Mouse (Mus musculus) G1E (cell line): ENCODE results near the gene D17Wsu92e. TPM values are rescaled to one million over a fixed set of nuclear protein-coding genes. Genes with fewer than 3 reads are reported as not detected.
A peak's percentile ranks its signal among the peaks of the same experiment; 100 is the strongest.

ENCODE experiments used
- ATAC-seq: 2 replicates; pipeline ENCODE4 v1.8.0; 2016; ENCODE audit warnings: mild to moderate bottlenecking; ENCODE audit not compliant: insufficient number of reproducible peaks, poor library complexity, low FRiP score, severe bottlenecking; ENCODE audit errors: extremely low read depth
- DNase-seq: peaks from one replicate; pipeline ENCODE4 v3.0.0; 2012; ENCODE audit warnings: low spot score
- H3K27me3 ChIP-seq: 2 replicates; pipeline ENCODE4 v1.6.1; 2012; ENCODE audit warnings: mild to moderate bottlenecking, low read length, inconsistent platforms; ENCODE audit not compliant: insufficient read depth
- H3K36me3 ChIP-seq: replicated peaks from 2 replicates; pipeline ENCODE3; 2012; ENCODE audit warnings: mild to moderate bottlenecking, inconsistent platforms
- H3K4me1 ChIP-seq: 2 replicates; pipeline ENCODE4 v1.6.1; 2012; ENCODE audit warnings: low read depth, low read length, inconsistent platforms, mixed read lengths; ENCODE audit not compliant: insufficient read depth
- H3K4me3 ChIP-seq: 2 replicates; pipeline ENCODE4 v1.5.1; 2012; ENCODE audit warnings: low read depth, mild to moderate bottlenecking, inconsistent platforms, low read length, moderate library complexity, mixed read lengths
- H3K9me3 ChIP-seq: replicated peaks from 2 replicates; pipeline ENCODE4 v1.6.1; 2012; ENCODE audit warnings: inconsistent platforms
- CTCF ChIP-seq: IDR thresholded peaks from 2 replicates; pipeline ENCODE4 v1.5.1; 2012; ENCODE audit warnings: low read depth, low read length, inconsistent platforms, mixed read lengths
- GATA1 ChIP-seq: IDR thresholded peaks from 2 replicates; pipeline ENCODE4 v1.6.1; 2012; ENCODE audit warnings: borderline replicate concordance, low read length, inconsistent platforms, mixed read lengths
- GATA2 ChIP-seq: IDR thresholded peaks from 2 replicates; pipeline ENCODE4 v1.6.1; 2012; ENCODE audit warnings: low read depth, low read length, inconsistent platforms, borderline replicate concordance
- POLR2AphosphoS5 ChIP-seq: IDR thresholded peaks from 2 replicates; pipeline ENCODE4 v1.6.1; 2012; ENCODE audit warnings: low read depth, low read length, inconsistent platforms; ENCODE audit not compliant: insufficient replicate concordance
- TAL1 ChIP-seq: conservative IDR thresholded peaks from 2 replicates; pipeline ENCODE4 v1.6.1; 2012; ENCODE audit warnings: low read depth, low read length, inconsistent platforms, mixed read lengths
- polyA plus RNA-seq: library from polyadenylated mRNA; stranded (reverse); fragments of >175 nt; gene quantifications from 2 replicates; pipeline ENCODE4 v1.2.3, GENCODE M21; 2012
- total RNA-seq, 2 experiments: library from RNA; stranded (forward) in 1 of 2; stranded (reverse) in 1 of 2; fragments of 200-1000 nt in 1 of 2; fragments of >200 nt in 1 of 2; fragmentation: Nextera tagmentation in 1 of 2; gene quantifications; 2 replicates each; pipeline ENCODE4 v1.2.3; 2014 to 2017

Gene D17Wsu92e
- total and polyA plus RNA-seq, 3 experiments, result 60.2 to 84.4 (median 65.3) TPM

- DNase-seq, result no peak
- TF ChIP-seq POLR2AphosphoS5 (no peak), GATA1 (no peak), GATA2 (no peak), TAL1 (no peak), CTCF (no peak)
- Histone ChIP-seq H3K4me3 (no peak overlapping the region), H3K27me3 (peaks cover 27% of the 10 kb centered on the region), H3K36me3 (no peaks in the 10 kb centered on the region), H3K9me3 (no peaks in the 10 kb centered on the region), H3K4me1 (no peaks in the 10 kb centered on the region)
- no peak for ATAC-seq
Observed at GRCm38 (mm10) chr17:27725011-27725410, 95.4 kb downstream of the D17Wsu92e start.

- peak; percentile 32 for DNase-seq
- TF ChIP-seq POLR2AphosphoS5, result no peak
- TF ChIP-seq GATA1, result no peak
- TF ChIP-seq CTCF, result no peak
- no peak for TF ChIP-seq GATA2
- no peak for TF ChIP-seq TAL1
- no peaks in the 10 kb centered on the region for H3K9me3 ChIP-seq
Observed at GRCm38 (mm10) chr17:27724327-27724726, 96.1 kb downstream of the D17Wsu92e start.

DNA sequence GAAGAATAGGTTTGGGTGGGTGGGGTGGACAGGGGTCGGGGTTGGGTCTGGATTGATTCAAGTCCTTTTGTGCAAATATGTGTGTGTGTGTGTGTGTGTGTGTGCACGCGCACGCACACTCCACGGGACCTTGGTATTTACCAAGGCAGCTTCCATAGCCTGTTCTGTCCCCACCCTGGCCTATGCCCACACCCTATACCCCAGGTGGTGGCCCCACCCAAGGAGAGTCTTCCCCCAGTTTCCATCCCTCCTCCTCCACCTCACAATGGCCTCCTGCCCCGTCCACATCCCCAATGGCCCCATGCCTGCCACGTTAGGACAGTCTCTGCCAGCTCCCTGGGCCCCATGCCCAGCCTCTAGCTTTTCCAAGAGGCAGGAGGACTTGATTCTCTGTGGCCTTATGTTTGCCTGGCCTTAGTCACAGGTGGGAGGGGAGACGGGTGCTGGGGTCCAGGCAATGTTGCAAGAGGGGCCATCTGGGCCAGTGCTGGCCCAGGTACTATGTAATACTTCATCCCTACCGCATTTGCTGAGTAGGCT, 99.3 kb downstream of the D17Wsu92e start:
- no peak overlapping the region for H3K4me3 ChIP-seq
- no peak for ATAC-seq
- no peaks in the 10 kb centered on the region for H3K36me3 ChIP-seq
- no peak for DNase-seq
- TF ChIP-seq TAL1 (no peak), GATA2 (no peak), GATA1 (no peak), CTCF (no peak), POLR2AphosphoS5 (no peak)
- H3K9me3 ChIP-seq, result no peaks in the 10 kb centered on the region
- H3K27me3 ChIP-seq, result peaks cover 26% of the 10 kb centered on the region; the same call in 1 of the 2 replicates
- no peaks in the 10 kb centered on the region for H3K4me1 ChIP-seq

More at GRCm38 (mm10) chr17:27724327-27724726, 96.1 kb downstream of the D17Wsu92e start:
- no peak for ATAC-seq
- no peak overlapping the region for H3K4me3 ChIP-seq
- no peaks in the 10 kb centered on the region for H3K4me1 ChIP-seq
- peaks cover 26% of the 10 kb centered on the region for H3K27me3 ChIP-seq
- H3K36me3 ChIP-seq, result no peaks in the 10 kb centered on the region

DNA sequence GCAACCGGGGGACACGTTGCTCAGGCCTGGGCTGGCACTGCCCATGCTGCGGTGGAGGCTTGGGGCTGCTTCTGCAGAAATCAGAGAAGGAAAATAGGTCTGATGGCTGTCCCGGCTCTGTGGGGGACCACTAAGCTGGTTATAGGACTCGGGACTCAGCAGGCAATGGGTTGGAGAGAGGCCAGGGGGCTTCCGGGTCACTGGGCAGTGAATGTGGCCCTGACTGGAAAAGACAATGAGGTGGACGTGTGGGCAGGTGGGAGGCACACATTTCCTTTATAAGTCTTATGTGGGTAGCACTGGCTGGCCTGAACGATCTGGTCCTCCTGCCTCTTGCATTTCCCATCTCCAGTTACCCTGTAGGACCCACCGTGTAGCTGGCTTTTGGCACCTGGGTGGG, 100.1 kb downstream of the D17Wsu92e start:
- no peak for ATAC-seq

GRCm38 (mm10) chr17:27719663-27720062, 100.8 kb downstream of the D17Wsu92e start:
- TF ChIP-seq TAL1, result no peak
- TF ChIP-seq GATA1, result no peak
- TF ChIP-seq POLR2AphosphoS5, result no peak
- no peak for TF ChIP-seq GATA2
- no peak for TF ChIP-seq CTCF
- DNase-seq (no peak), ATAC-seq (no peak)
- Histone ChIP-seq H3K4me3 (no peak overlapping the region), H3K9me3 (no peaks in the 10 kb centered on the region), H3K36me3 (no peaks in the 10 kb centered on the region), H3K27me3 (peaks cover 25% of the 10 kb centered on the region; the same call in 1 of the 2 replicates), H3K4me1 (no peaks in the 10 kb centered on the region)

More for the DNA sequence above, 100.1 kb downstream of the D17Wsu92e start:
- Histone ChIP-seq H3K27me3 (peaks cover 24% of the 10 kb centered on the region; the same call in 1 of the 2 replicates), H3K4me1 (no peaks in the 10 kb centered on the region), H3K9me3 (no peaks in the 10 kb centered on the region), H3K36me3 (no peaks in the 10 kb centered on the region), H3K4me3 (no peak overlapping the region)
- TF ChIP-seq TAL1 (no peak), GATA2 (no peak), CTCF (no peak), POLR2AphosphoS5 (no peak), GATA1 (no peak)
- no peak for DNase-seq

DNA sequence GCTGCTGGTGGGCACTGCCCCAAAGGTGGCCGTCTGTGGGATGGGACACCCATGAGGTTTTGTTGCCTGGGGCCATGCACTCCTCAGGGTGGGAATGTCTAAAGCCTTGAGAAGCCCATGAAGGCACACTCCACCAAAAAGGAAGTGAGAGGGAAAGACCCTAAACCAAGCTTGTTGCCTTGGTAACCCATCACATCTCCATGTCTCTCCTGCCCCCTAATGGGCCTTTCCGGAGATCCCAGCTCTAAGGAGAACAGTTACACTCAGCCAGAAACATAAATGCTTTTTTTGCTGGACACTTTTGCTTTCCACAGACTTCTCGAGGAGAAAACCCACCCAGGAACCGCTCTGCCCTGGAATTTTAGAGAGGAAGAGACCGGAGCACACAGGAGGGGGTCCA, 102.2 kb downstream of the D17Wsu92e start:
- DNase-seq, result no peak
- peaks cover 29% of the 10 kb centered on the region; the same call in 1 of the 2 replicates for H3K27me3 ChIP-seq

More for the DNA sequence above, 102.2 kb downstream of the D17Wsu92e start:
- Histone ChIP-seq H3K36me3 (no peaks in the 10 kb centered on the region), H3K9me3 (no peaks in the 10 kb centered on the region), H3K4me3 (no peak overlapping the region), H3K4me1 (no peaks in the 10 kb centered on the region)
- ATAC-seq, result no peak
- TF ChIP-seq CTCF (no peak), POLR2AphosphoS5 (no peak), GATA2 (no peak), GATA1 (no peak), TAL1 (no peak)
